Mouse (Mus musculus): Measurements from ENCODE around the gene Large2. TPM values are rescaled to one million over a fixed set of nuclear protein-coding genes. Genes with fewer than 3 reads are reported as not detected.

Large2 gene
- total RNA-seq, 2 experiments from 2014 or later: 0.60 to 0.72 TPM

GRCm38 (mm10) chr2:92331410-92331809 is 43.3 kb downstream of the Large2 start:
- DNase-seq: peak; percentile 80
- intact Hi-C loops (cut with DNase I): loop anchor here (10.0 kb wide), 1 partner anchor 147 kb away; no protein-coding TSS in a partner anchor

- intact Hi-C loops (cut with DNase I): loop anchor here (10.0 kb wide), 1 partner anchor 146 kb away; no protein-coding TSS in a partner anchor
- peak; percentile 12 for DNase-seq
Observed at GRCm38 (mm10) chr2:92330840-92331239, 43.8 kb downstream of the Large2 start.

- no peak for DNase-seq
- intact Hi-C loops (cut with DNase I): no loop called here
Observed at GRCm38 (mm10) chr2:92328206-92328605, 46.5 kb downstream of the Large2 start.

DNA sequence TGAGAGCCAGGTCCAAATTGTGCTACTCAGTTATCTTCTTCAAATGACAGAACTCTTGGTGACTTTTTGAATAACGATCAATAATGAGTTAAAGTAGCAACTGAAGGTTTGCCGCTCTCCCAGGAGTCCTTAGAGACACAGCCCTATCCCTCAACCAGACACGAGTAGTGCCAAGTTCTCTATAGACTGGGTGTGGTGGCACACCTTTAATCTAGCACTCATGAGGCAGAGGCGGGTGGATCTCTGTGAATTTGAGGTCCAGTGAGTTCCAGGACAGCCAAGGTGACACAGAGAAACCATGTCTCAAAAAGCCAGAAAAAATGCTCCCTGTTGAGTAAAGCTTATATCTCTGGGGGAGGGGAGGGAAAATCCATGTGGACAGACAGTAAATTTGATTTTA is 47.1 kb downstream of the Large2 start:
- intact Hi-C loops (cut with DNase I): no loop called here
- DNase-seq: no peak

GRCm38 (mm10) chr2:92326221-92326620 is 48.4 kb downstream of the Large2 start:
- DNase-seq: no peak
- intact Hi-C loops (cut with DNase I): no loop called here

DNA sequence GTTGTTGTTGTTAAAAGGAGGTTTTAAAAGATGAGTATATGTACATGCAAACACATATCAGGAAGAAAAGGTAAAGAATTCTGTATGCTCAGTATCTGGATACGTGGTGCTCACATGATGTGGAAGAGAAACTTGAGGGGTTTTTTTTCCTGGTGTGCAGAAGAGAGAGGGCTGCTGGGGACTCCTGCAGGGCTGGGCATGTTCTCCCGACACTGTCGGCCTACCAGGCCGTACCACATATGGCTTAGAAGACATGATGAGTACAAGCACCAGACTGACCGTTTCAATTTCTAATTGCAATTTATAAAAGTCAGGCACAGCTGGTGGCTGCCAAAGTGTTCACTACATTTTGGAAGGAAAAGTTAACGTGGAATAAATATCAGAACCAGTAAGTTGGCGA is 49.0 kb downstream of the Large2 start:
- intact Hi-C loops (cut with DNase I): no loop called here
- no peak for DNase-seq

DNA sequence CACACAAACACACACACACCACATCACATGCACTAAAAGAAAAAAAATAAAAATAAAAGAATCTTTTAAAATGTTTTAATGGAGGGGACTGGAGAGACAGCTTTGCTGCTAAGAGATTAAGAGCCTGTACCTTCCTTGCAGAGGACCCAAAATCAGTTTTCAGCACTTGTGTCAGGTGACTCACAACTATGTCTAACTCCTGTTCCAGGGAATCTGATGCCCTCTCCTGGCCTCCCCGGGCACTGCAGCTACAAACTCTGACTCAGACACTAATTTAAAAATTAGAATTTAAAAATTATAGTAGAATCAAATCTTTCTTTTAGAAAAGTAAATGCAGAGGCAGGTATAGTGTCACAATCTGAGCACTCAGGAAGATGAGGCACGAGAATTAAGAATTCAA is 52.0 kb downstream of the Large2 start:
- peak; percentile 17 for DNase-seq
- intact Hi-C loops (cut with DNase I): no loop called here

- no peak for DNase-seq
- intact Hi-C loops (cut with DNase I): no loop called here
Observed at GRCm38 (mm10) chr2:92317228-92317627, 57.4 kb downstream of the Large2 start.

GRCm38 (mm10) chr2:92316652-92317051 is 58.0 kb downstream of the Large2 start:
- DNase-seq: no peak
- intact Hi-C loops (cut with DNase I): no loop called here

Small RNA genes within 50 kb of the gene (microRNA-seq; reads per million reads assigned to microRNA genes)
- gene Mir7000: 3.9 reads per million, percentile 8 among the genes with 10 or more reads in this experiment

Other genes starting within 250 kb of the Large2 start
- gene Pex16, start 193 bp downstream of the Large2 start, total RNA-seq (2021): 10 to 100 TPM; 34.0 to 34.5 TPM
- gene 1700029I15Rik, start 7.7 kb upstream of the Large2 start, total RNA-seq (2021): 1 to 10 TPM; 2.8 to 3.2 TPM
- gene Mapk8ip1, start 26.4 kb upstream of the Large2 start, total RNA-seq (2021): 100 to 1,000 TPM; 306 to 339 TPM
- 10 to 100 TPM; 74.6 to 75.8 TPM for gene Cry2, start 59.2 kb upstream of the Large2 start, total RNA-seq (2021)
- gene Slc35c1, start 85.7 kb upstream of the Large2 start, total RNA-seq (2021): 10 to 100 TPM; 18.0 to 18.1 TPM
- 10 to 100 TPM; 68.4 to 80.7 TPM for gene Chst1, start 224.8 kb upstream of the Large2 start, total RNA-seq (2021)

Data from left cerebral cortex, postnatal 4 days (tissue).